Mouse (Mus musculus) brain, embryonic 14.5 days (tissue): ENCODE results near the gene Zc3h18.

Source experiments
- CTCF ChIP-seq: fragments of 200-500 bp; IDR thresholded peaks from 2 replicates; pipeline ENCODE4 v1.5.1; 2012; ENCODE audit warnings: inconsistent platforms, mild to moderate bottlenecking, moderate library complexity, borderline replicate concordance; ENCODE audit not compliant: insufficient read depth, insufficient read length; ENCODE audit errors: extremely low read depth
- POLR2A ChIP-seq: fragments of 200-500 bp; IDR thresholded peaks from 2 replicates; pipeline ENCODE4 v1.6.1; 2012; ENCODE audit warnings: mild to moderate bottlenecking, inconsistent platforms, borderline replicate concordance; ENCODE audit not compliant: poor library complexity, insufficient read depth, insufficient read length, severe bottlenecking; ENCODE audit errors: extremely low read depth

- TF ChIP-seq CTCF (no peak), POLR2A (no peak)
Observed at GRCm38 (mm10) chr8:122451161-122451703, 74.8 kb downstream of the Zc3h18 start.
